Mouse (Mus musculus) stomach, embryonic 16.5 days (tissue): Measurements from ENCODE around the gene Adh5. TPM values are rescaled to one million over a fixed set of nuclear protein-coding genes. Genes with fewer than 3 reads are reported as not detected.

Source experiments
- ATAC-seq: fragments of 200-750 bp; cut with Nextera tagmentation; 2 replicates; pipeline ENCODE4 v1.8.0; 2017; ENCODE audit warnings: moderate number of reproducible peaks, moderate TSS enrichment; ENCODE audit not compliant: insufficient read depth, low FRiP score
- H3K27ac ChIP-seq: fragments of 300-500 bp; sonication (generic); 2 replicates; pipeline ENCODE4 v1.5.1; 2014; ENCODE audit warnings: low read length
- H3K27me3 ChIP-seq: fragments of 300-500 bp; sonication (generic); 2 replicates; pipeline ENCODE4 v1.6.1; 2014; ENCODE audit warnings: low read length, control low read depth, mixed read lengths; ENCODE audit not compliant: control insufficient read depth, insufficient read depth
- H3K36me3 ChIP-seq: fragments of 300-500 bp; sonication (generic); 2 replicates; pipeline ENCODE4 v1.6.1; 2014; ENCODE audit warnings: low read length; ENCODE audit not compliant: control insufficient read depth, insufficient read depth
- H3K4me1 ChIP-seq: fragments of 300-500 bp; sonication (generic); 2 replicates; pipeline ENCODE4 v1.6.1; 2014; ENCODE audit warnings: low read length, control low read depth, mixed read lengths; ENCODE audit not compliant: control insufficient read depth, insufficient read depth
- H3K4me2 ChIP-seq: fragments of 300-500 bp; sonication (generic); 2 replicates; pipeline ENCODE4 v1.6.1; 2014; ENCODE audit warnings: low read depth, low read length, mixed read lengths
- H3K4me3 ChIP-seq: fragments of 300-500 bp; sonication (generic); replicated peaks from 2 replicates; pipeline ENCODE4 v1.5.1; 2014; ENCODE audit warnings: mild to moderate bottlenecking, low read length
- H3K9ac ChIP-seq: fragments of 300-500 bp; sonication (generic); 2 replicates; pipeline ENCODE4 v1.6.1; 2014; ENCODE audit warnings: low read length
- H3K9me3 ChIP-seq: fragments of 300-500 bp; sonication (generic); replicated peaks from 2 replicates; pipeline ENCODE4 v1.6.1; 2016; ENCODE audit warnings: low read length, control low read depth; ENCODE audit not compliant: control insufficient read depth
- WGBS: fragments of 180-500 bp; shearing (Covaris S2); extraction: QIAGEN DNeasy Blood & Tissue Kit; methylation state at CpG from one replicate; pipeline ENCODE4 v1.1.7; 2014; 5-methylcytosine and 5-hydroxymethylcytosine counted together
- polyA plus RNA-seq: library from polyadenylated mRNA; unstranded; fragments of >200 nt; fragmentation: Nextera tagmentation; extraction: Ambion mirVana; gene quantifications from 2 replicates; pipeline ENCODE4 v1.2.1, GENCODE M21; 2015

The Adh5 gene
- polyA plus RNA-seq, 1 experiment from 2014 or later: 178 TPM

DNA sequence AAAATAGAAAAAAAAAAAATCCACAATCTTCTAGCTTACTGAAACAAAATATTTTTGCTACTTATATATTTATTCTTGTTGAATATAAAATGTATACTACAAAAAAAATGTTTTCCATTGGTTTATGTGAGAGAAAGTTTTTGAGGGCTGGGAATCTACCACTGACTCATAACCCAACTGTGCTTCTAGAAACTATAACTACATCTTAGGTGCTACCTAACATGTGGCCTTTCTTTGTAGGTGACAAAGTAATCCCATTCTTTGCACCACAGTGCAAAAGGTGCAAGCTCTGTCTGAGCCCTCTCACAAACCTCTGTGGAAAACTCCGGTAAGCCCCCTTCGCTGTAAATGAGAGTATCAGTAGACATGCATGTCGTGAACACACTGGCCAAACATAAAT, 22.5 kb upstream of the Adh5 start:
- Histone ChIP-seq H3K4me1 (no peaks in the 10 kb centered on the region), H3K4me2 (no peak overlapping the region), H3K9ac (no peak overlapping the region), H3K9me3 (no peaks in the 10 kb centered on the region), H3K27ac (no peak overlapping the region), H3K27me3 (no peaks in the 10 kb centered on the region), H3K36me3 (no peaks in the 10 kb centered on the region), H3K4me3 (no peak overlapping the region)
- WGBS: 93% methylated on average over 3 of the region's 3 CpGs
- no peak for ATAC-seq

DNA sequence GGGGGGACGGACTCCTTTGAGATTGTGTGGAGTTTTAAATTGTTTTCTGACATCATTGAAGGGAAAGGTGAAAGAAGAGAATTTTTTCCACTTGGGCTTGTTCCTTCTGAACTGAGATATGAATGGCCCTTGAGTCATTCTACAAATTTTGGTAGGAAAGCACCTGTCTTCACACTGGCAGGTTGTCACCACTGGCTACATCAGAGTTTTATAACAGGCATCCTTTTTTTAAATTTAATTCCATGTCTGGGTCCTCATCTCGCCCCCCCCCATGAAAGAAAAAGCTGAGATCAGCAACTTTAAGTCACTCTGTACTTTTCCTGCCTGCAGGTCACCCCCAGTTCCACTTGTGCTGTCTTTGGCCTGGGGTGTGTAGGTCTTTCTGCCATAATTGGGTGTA, 19.2 kb upstream of the Adh5 start:
- WGBS: 63% methylated on average over 2 of the region's 2 CpGs
- H3K36me3 ChIP-seq: no peaks in the 10 kb centered on the region
- H3K4me1 ChIP-seq: no peaks in the 10 kb centered on the region
- no peaks in the 10 kb centered on the region for H3K9me3 ChIP-seq
- ATAC-seq: no peak
- no peaks in the 10 kb centered on the region for H3K27me3 ChIP-seq
- no peak overlapping the region for H3K4me2 ChIP-seq
- H3K27ac ChIP-seq: no peak overlapping the region
- no peak overlapping the region for H3K9ac ChIP-seq
- no peak overlapping the region for H3K4me3 ChIP-seq

GRCm38 (mm10) chr3:138424247-138424646, 18.6 kb upstream of the Adh5 start:
- no peak overlapping the region for H3K9ac ChIP-seq
- no peaks in the 10 kb centered on the region for H3K9me3 ChIP-seq
- H3K4me3 ChIP-seq: no peak overlapping the region
- no peak overlapping the region for H3K27ac ChIP-seq
- H3K4me1 ChIP-seq: no peaks in the 10 kb centered on the region
- ATAC-seq: no peak
- WGBS: 65% methylated on average over 4 of the region's 4 CpGs
- H3K4me2 ChIP-seq: no peak overlapping the region
- no peaks in the 10 kb centered on the region for H3K27me3 ChIP-seq
- no peaks in the 10 kb centered on the region for H3K36me3 ChIP-seq

DNA sequence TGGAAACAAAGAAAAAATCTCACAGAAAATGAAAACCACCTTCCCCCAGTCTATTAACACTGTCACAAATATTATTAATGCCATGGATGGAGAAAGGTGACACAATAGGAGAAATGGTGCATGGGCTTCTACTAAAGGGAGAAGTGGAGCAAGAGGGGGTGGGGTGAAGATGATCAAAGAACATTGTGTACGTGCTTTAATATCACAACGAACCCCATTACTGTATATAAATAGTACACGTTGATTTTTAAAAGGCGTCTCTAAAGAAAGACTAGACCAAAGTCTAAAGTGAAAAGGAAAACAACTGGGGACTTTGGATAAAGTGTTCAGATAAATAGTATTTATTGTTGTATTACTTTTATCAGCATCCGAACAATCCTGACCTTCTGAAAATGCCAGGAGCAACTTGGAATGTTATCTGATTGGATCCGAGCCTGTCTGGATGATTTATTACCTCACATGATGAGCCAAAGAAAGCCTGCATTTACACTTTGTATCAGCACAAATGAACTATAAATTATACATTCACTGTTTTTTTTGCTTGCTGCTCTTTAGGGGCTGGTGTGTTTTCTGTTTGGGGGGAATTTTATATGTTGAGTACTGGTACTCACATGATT, 12.4 kb upstream of the Adh5 start:
- H3K4me2 ChIP-seq: no peak overlapping the region
- no peak for ATAC-seq
- no peak overlapping the region for H3K4me3 ChIP-seq
- no peaks in the 10 kb centered on the region for H3K27me3 ChIP-seq
- no peak overlapping the region for H3K27ac ChIP-seq
- no peak overlapping the region for H3K9ac ChIP-seq
- H3K36me3 ChIP-seq: no peaks in the 10 kb centered on the region
- H3K9me3 ChIP-seq: no peaks in the 10 kb centered on the region
- no peaks in the 10 kb centered on the region for H3K4me1 ChIP-seq
- 58% methylated on average over 6 of the region's 6 CpGs for WGBS

DNA sequence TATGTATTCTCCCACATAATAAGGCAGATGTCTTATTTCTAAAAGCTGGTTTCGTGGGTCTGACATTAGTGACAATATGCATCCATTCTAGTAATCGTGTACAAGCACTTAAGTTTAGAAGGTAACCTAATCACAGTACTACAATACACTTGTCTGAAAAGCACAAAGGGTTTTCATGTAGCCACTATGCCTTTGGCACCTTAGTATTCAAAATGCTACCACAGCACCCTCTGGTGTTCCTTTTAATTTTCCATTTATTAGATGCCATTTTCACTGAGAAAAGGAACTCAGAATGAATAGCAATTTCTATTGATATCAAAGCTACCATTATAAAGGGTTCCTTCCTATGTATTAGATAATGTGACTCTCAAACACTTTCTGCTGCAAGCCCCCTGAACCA, 11.1 kb upstream of the Adh5 start:
- H3K4me1 ChIP-seq: no peaks in the 10 kb centered on the region
- H3K27me3 ChIP-seq: no peaks in the 10 kb centered on the region
- no peak overlapping the region for H3K9ac ChIP-seq
- no peak overlapping the region for H3K27ac ChIP-seq
- 0 out of 2 replicates have a peak, but pooled peaks cover 5% of the 10 kb centered on the region for H3K9me3 ChIP-seq
- no peak for ATAC-seq
- no peaks in the 10 kb centered on the region for H3K36me3 ChIP-seq
- H3K4me3 ChIP-seq: no peak overlapping the region
- whole genome bisulfite sequencing: 78% methylated on average over 2 of the region's 2 CpGs
- H3K4me2 ChIP-seq: no peak overlapping the region

DNA sequence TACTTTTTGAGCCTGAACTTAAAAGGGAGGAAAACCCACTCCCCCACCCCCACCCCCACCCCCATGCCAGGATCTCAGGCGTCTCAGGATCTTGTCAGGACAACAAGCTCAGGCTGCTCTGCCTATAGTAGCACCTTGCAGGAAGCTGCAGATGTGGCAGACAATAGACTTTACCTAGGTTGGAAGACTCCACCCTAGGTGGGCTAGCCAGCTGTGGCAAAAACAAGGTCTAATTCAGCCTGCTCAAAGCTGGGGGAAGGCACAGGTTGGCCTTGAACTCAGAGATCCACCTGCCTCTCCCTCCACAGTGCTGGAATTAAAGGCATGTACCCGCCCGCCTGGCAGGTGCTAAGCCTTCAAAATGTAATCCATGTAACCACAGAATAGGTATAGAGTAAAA, 4.2 kb upstream of the Adh5 start:
- H3K4me2 ChIP-seq: no peak overlapping the region
- no peaks in the 10 kb centered on the region for H3K36me3 ChIP-seq
- H3K27me3 ChIP-seq: no peaks in the 10 kb centered on the region
- H3K27ac ChIP-seq: no peak overlapping the region
- 0 out of 2 replicates have a peak, but pooled peaks cover 5% of the 10 kb centered on the region for H3K9me3 ChIP-seq
- 74% methylated on average over 3 of the region's 3 CpGs for WGBS
- H3K9ac ChIP-seq: no peak overlapping the region
- H3K4me3 ChIP-seq: no peak overlapping the region
- H3K4me1 ChIP-seq: no peaks in the 10 kb centered on the region; the same call in 1 of the 2 replicates
- no peak for ATAC-seq

DNA sequence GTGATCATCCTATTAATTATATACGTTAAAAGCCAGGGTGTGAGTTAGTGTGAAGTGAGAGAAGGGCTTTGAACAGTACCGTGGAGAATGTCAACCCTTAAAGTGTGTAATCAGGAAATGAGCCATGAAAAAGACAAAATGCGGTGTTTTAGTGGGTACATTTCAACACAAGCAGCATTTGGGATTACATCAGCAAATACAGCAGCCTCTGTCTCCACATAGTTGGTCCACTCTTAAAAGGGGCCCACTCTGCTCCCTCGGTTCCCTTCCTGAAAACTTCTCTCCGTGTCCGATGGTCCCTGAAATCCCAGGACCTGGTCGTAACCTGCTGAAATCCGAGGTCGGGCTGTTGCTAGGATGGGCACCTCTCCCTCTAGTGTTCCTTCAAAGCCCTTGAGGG, 690 bp upstream of the Adh5 start:
- peak overlapping the region; percentile 75 for H3K4me2 ChIP-seq
- H3K27me3 ChIP-seq: no peaks in the 10 kb centered on the region
- peak overlapping the region; percentile 82 for H3K27ac ChIP-seq
- ATAC-seq: no peak
- H3K36me3 ChIP-seq: peaks cover 5% of the 10 kb centered on the region; the same call in 1 of the 2 replicates
- H3K9ac ChIP-seq: peak overlapping the region; percentile 78
- 2% methylated on average over 9 of the region's 9 CpGs for WGBS
- H3K4me1 ChIP-seq: peaks cover 8% of the 10 kb centered on the region
- H3K9me3 ChIP-seq: no peaks in the 10 kb centered on the region
- H3K4me3 ChIP-seq: peak overlapping the region; percentile 92

DNA sequence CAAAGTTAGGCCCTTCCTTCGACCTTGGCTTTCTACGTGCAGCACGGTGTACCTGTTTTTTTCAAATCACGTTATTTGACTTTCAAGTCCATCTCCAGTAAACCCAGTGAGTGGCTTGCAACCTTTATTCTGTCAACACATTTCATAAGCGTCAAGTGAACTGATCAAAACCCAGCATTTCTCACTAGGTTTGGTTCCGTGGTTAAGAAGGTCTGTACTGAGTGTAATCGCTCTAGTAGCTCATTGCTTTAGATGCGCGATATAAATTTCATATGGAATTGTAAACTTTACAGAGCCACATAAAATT, 525 bp downstream of the Adh5 start:
- ATAC-seq: peak; percentile 1; the same call in 1 of the 2 replicates
- H3K4me1 ChIP-seq: peaks cover 8% of the 10 kb centered on the region
- H3K9me3 ChIP-seq: no peaks in the 10 kb centered on the region
- peak overlapping the region; percentile 95 for H3K9ac ChIP-seq
- H3K27me3 ChIP-seq: no peaks in the 10 kb centered on the region
- H3K36me3 ChIP-seq: peaks cover 5% of the 10 kb centered on the region; the same call in 1 of the 2 replicates
- 2% methylated on average over 9 of the region's 9 CpGs for WGBS
- peak overlapping the region; percentile 92 for H3K4me3 ChIP-seq
- peak overlapping the region; percentile 82 for H3K27ac ChIP-seq
- H3K4me2 ChIP-seq: peak overlapping the region; percentile 75

DNA sequence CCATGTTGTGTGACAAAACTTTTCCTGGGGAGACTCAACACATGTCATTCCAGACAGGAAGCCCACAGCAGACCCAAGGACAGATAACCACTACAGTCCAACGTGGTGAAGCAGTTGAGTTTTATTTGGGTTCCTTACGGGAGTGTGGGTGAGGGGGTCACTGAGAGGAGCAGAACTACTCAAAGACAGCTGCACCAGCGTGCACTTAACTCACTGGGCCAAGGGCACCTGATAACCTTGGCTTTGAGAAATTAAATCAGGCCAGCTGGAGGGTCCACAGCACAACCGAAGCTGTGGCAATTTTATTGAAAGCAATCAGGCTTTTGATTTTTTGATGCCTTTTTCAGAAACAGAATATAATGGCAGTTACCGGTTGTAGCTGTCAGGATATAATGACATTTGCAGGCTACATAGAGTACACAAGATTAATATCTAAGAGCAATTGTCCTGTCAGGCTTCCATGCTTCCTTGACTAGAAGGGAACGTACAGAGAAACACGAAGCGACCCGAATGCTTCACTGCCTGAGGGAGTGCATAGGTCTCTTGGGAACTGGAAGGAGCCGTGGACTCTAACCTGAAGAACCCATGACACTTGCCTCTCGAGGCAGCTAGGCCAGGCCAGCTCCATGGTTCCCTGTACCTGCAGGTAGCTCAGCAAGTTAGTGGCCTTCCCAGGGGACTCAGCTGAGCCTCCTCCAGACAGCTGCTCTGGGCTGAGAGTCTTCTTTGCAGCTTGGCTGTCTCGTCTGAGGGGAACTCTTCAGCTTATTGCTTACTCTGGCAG, 5.4 kb downstream of the Adh5 start:
- H3K4me2 ChIP-seq: no peak overlapping the region

More for the DNA sequence above, 5.4 kb downstream of the Adh5 start:
- WGBS: 69% methylated on average over 12 of the region's 12 CpGs
- no peak overlapping the region for H3K27ac ChIP-seq
- H3K9ac ChIP-seq: no peak overlapping the region
- no peaks in the 10 kb centered on the region for H3K9me3 ChIP-seq
- no peak overlapping the region for H3K4me3 ChIP-seq
- no peak for ATAC-seq
- no peaks in the 10 kb centered on the region for H3K27me3 ChIP-seq
- H3K4me1 ChIP-seq: peaks cover 8% of the 10 kb centered on the region
- H3K36me3 ChIP-seq: peaks cover 5% of the 10 kb centered on the region; the same call in 1 of the 2 replicates
